In genomic region chr10:120904676-120905075, GRCm38 (mm10) we compare ENCODE assay signal across 34 mouse cellular contexts.
"Had no signal": no experiment of that assay in that cellular context is flagged by ENCODE, and none has a peak within 500 bp of the region (broad histone marks: within the 10 kb centered on the region; RNA-seq: fewer than 3 reads in every experiment).

No protein-coding gene starts in this region.

- H3K4me3 ChIP-seq: heart, embryonic 12.5 days; heart, embryonic 13.5 days; heart, embryonic 15.5 days; hindbrain, embryonic 10.5 days; hindbrain, embryonic 12.5 days; hindbrain, embryonic 13.5 days; hindbrain, embryonic 15.5 days; intestine, embryonic 15.5 days; kidney, embryonic 15.5 days; layer of hippocampus, adult 2 months; left cerebral cortex, adult 2 months had no signal

- H3K36me3 ChIP-seq: hindbrain, embryonic 10.5 days; hindbrain, embryonic 12.5 days; hindbrain, embryonic 15.5 days; intestine, embryonic 15.5 days; kidney, embryonic 15.5 days had no signal

- H3K4me1 ChIP-seq: hindbrain, embryonic 15.5 days had no signal

- DNase-seq: heart, postnatal 10 days; heart, postnatal 14 days; heart, postnatal 36 days; heart, postnatal 4 days; kidney, adult 11 months; kidney, adult 18-20 months; kidney, adult 2 months; kidney, adult 8-10 months; kidney, adult 9 months; kidney, postnatal 10 days; kidney, postnatal 14 days; kidney, postnatal 25 days; kidney, postnatal 36 days; kidney, postnatal 4 days; layer of hippocampus, adult 9-11 months; layer of hippocampus, postnatal 36 days had no signal

- H3K27ac ChIP-seq: heart, embryonic 13.5 days; heart, embryonic 15.5 days; hindbrain, embryonic 10.5 days; hindbrain, embryonic 12.5 days; hindbrain, embryonic 13.5 days; hindbrain, embryonic 14.5 days; hindbrain, embryonic 15.5 days; hindbrain, postnatal 0 days; intestine, embryonic 15.5 days; kidney, embryonic 15.5 days; kidney, postnatal 0 days; layer of hippocampus, adult 2 months; left cerebral cortex, adult 2 months had no signal

- ATAC-seq: hindbrain, embryonic 16.5 days; hindbrain, postnatal 0 days; inflammation-experienced regulatory T-cells, adult 6 months; intestine, embryonic 15.5 days; intestine, embryonic 16.5 days; intestine, postnatal 0 days had no signal

- H3K27me3 ChIP-seq: heart, embryonic 12.5 days; heart, embryonic 13.5 days; heart, embryonic 15.5 days; hindbrain, embryonic 12.5 days; hindbrain, embryonic 15.5 days; intestine, embryonic 15.5 days had no signal

- H3K9me3 ChIP-seq: heart, embryonic 12.5 days; heart, embryonic 13.5 days; heart, embryonic 15.5 days; hindbrain, embryonic 12.5 days; hindbrain, embryonic 15.5 days; intestine, embryonic 15.5 days; kidney, embryonic 15.5 days had no signal

- H3K9ac ChIP-seq: heart, embryonic 12.5 days; heart, embryonic 13.5 days; heart, embryonic 15.5 days; hindbrain, embryonic 12.5 days; hindbrain, embryonic 13.5 days; hindbrain, embryonic 14.5 days; hindbrain, embryonic 15.5 days; intestine, embryonic 15.5 days; kidney, embryonic 15.5 days had no signal
